Mouse (Mus musculus) midbrain, embryonic 13.5 days (tissue): ENCODE measurements around the gene Fggy. TPM values are rescaled to one million over a fixed set of nuclear protein-coding genes. Genes with fewer than 3 reads are reported as not detected.

Experiments used
- ATAC-seq: fragments of 200-750 bp; cut with Nextera tagmentation; 2 replicates; pipeline ENCODE4 v1.8.0; 2017; ENCODE audit warnings: mild to moderate bottlenecking, moderate TSS enrichment, moderate library complexity
- H3K27ac ChIP-seq: fragments of 300-500 bp; sonication (generic); 2 replicates; pipeline ENCODE4 v1.5.1; 2015; ENCODE audit warnings: inconsistent platforms, mild to moderate bottlenecking, moderate library complexity
- H3K27me3 ChIP-seq: fragments of 300-500 bp; sonication (generic); 2 replicates; pipeline ENCODE4 v1.6.1; 2015; ENCODE audit warnings: mild to moderate bottlenecking, inconsistent platforms
- H3K36me3 ChIP-seq: fragments of 300-500 bp; sonication (generic); 2 replicates; pipeline ENCODE4 v1.6.1; 2015; ENCODE audit warnings: mild to moderate bottlenecking, inconsistent platforms
- H3K4me1 ChIP-seq: fragments of 300-500 bp; sonication (generic); replicated peaks from 2 replicates; pipeline ENCODE4 v1.6.1; 2015; ENCODE audit warnings: inconsistent platforms
- H3K4me2 ChIP-seq: fragments of 300-500 bp; sonication (generic); replicated peaks from 2 replicates; pipeline ENCODE4 v1.6.1; 2015; ENCODE audit warnings: moderate library complexity, mild to moderate bottlenecking, inconsistent platforms
- H3K4me3 ChIP-seq: fragments of 300-500 bp; sonication (generic); replicated peaks from 2 replicates; pipeline ENCODE4 v1.5.1; 2015; ENCODE audit warnings: mild to moderate bottlenecking, inconsistent platforms
- H3K9ac ChIP-seq: fragments of 300-500 bp; sonication (generic); replicated peaks from 2 replicates; pipeline ENCODE4 v1.6.1; 2015; ENCODE audit warnings: mild to moderate bottlenecking, inconsistent platforms
- H3K9me3 ChIP-seq: fragments of 300-500 bp; sonication (generic); 2 replicates; pipeline ENCODE4 v1.6.1; 2016; ENCODE audit warnings: mild to moderate bottlenecking, inconsistent platforms
- WGBS: fragments of 180-500 bp; shearing (Covaris S2); methylation state at CpG from one replicate; pipeline ENCODE4 v1.1.7; 2015; 5-methylcytosine and 5-hydroxymethylcytosine counted together
- polyA plus RNA-seq: library from polyadenylated mRNA; unstranded; fragments of >200 nt; fragmentation: Nextera tagmentation; extraction: Ambion mirVana; gene quantifications from 2 replicates; pipeline ENCODE4 v1.2.1, GENCODE M21; 2015

The Fggy gene
- polyA plus RNA-seq, 1 experiment from 2014 or later, result 7.5 TPM

DNA sequence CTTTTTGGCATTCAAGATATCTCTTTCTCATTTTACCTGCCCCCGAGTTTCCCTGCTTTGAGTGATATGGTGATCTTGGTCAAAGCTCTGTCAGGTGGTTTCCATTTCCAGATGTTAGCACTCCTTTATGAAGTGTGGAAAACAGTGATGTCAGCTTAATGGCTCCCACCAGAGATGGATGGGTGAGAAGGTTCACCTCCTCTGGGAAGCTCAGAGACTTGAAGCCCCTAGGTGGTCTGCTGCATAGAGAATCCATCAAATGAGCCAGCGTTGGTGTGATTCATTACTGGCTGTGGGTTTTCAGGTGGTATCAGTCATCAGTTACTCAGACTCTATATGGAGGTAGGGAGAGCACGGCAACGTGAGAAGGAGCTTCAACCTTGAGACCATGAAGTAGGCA lies 44.5 kb downstream of the Fggy start:
- Histone ChIP-seq H3K9ac (no peak overlapping the region), H3K36me3 (no peaks in the 10 kb centered on the region), H3K27me3 (no peaks in the 10 kb centered on the region), H3K4me2 (no peak overlapping the region), H3K4me1 (no peaks in the 10 kb centered on the region), H3K4me3 (no peak overlapping the region), H3K9me3 (no peaks in the 10 kb centered on the region), H3K27ac (no peak overlapping the region)
- 91% methylated on average over 4 of the region's 4 CpGs for WGBS
- no peak for ATAC-seq

DNA sequence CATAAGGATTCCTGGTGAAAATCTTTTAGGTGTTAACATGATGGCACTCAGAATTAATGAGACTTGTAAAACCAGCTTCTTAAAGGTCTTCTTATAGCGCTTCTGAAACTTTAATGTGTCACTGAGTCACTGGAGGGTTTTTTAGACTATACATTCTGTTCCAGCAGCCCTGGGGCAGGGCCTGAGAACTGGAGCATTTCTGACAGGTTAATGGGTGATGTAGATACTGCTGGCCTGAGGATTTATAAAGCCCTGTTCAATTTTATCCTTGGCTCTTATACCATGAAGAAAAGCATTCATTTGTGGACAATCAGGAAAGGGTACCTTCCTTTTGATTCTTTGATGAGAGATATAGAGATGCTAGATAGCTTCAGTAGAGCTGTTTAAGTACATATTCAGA lies 45.9 kb downstream of the Fggy start:
- H3K27me3 ChIP-seq, result no peaks in the 10 kb centered on the region
- H3K4me2 ChIP-seq, result no peak overlapping the region
- no peak overlapping the region for H3K27ac ChIP-seq
- no peaks in the 10 kb centered on the region for H3K4me1 ChIP-seq
- no peaks in the 10 kb centered on the region for H3K9me3 ChIP-seq
- no peak overlapping the region for H3K9ac ChIP-seq
- no peak for ATAC-seq
- WGBS, result 88% methylated on average over 1 of the region's 1 CpGs
- H3K36me3 ChIP-seq, result no peaks in the 10 kb centered on the region
- no peak overlapping the region for H3K4me3 ChIP-seq

DNA sequence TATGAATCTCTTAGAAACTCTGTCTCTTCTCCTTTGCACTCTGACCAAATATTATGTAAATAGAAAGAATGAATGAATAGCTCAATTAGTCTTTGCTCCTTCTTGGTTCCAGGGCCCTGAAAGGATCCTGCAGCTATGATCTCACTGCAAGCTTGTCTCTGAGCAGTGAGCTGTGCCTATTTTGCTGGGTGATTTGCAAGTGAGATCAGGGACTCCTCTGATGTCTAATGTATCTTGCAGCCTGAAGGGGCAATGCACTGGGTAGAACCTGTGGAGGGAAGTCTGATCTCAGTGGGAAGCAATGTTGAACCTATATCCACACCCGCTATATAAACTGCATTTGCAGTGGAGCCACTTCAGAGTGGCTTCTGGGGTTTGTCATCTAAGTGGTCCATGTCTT lies 53.4 kb downstream of the Fggy start:
- no peak for ATAC-seq
- Histone ChIP-seq H3K27me3 (no peaks in the 10 kb centered on the region), H3K4me2 (no peak overlapping the region), H3K9ac (no peak overlapping the region), H3K4me3 (no peak overlapping the region), H3K4me1 (no peaks in the 10 kb centered on the region), H3K36me3 (no peaks in the 10 kb centered on the region), H3K27ac (no peak overlapping the region), H3K9me3 (no peaks in the 10 kb centered on the region)
- 88% methylated on average over 1 of the region's 1 CpGs for WGBS

DNA sequence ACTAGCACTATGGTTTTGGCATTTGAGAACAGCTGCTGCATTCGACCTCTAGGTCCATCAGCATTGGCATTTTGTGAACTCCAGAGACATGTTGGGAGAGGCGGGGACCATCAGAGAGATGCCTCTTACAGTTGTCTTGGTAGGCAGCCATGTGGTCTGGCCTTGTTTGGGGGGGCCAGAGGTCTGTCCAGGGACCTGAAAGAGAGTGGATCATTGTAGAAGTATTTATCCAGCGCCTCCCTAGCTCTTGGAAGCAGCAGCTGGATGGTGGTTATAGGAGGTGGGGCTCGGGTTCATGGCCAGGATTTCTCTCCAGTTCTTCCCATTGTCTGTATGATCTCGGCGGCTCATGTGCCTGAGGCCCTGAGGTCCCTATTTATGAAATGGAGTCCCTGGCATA lies 54.1 kb downstream of the Fggy start:
- ATAC-seq, result no peak
- WGBS, result 91% methylated on average over 6 of the region's 6 CpGs
- no peak overlapping the region for H3K9ac ChIP-seq
- H3K36me3 ChIP-seq, result no peaks in the 10 kb centered on the region
- H3K27me3 ChIP-seq, result no peaks in the 10 kb centered on the region
- H3K27ac ChIP-seq, result no peak overlapping the region
- no peaks in the 10 kb centered on the region for H3K9me3 ChIP-seq
- no peak overlapping the region for H3K4me2 ChIP-seq
- H3K4me1 ChIP-seq, result no peaks in the 10 kb centered on the region
- no peak overlapping the region for H3K4me3 ChIP-seq

DNA sequence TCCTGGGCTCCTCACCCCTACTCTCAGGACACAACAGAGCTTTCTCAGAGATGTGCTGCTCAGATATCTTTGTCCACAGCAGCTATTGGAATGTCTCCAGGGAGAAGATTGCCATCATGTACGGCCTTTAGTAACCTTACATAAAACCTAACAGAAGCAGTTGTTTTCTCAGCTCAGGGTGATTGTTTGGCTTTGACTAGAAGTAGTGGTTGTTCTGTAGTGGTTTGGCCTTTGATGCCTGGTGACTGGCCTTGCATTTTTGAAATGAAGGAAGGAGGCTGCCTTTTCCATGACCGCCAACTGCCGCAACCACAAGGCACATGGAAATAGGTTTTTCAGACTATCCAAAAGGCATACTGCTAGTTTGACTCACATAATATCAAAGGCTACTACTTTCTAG lies 63.7 kb downstream of the Fggy start:
- ATAC-seq, result no peak
- 92% methylated on average over 3 of the region's 3 CpGs for WGBS
- H3K4me2 ChIP-seq, result no peak overlapping the region
- H3K9ac ChIP-seq, result no peak overlapping the region
- no peaks in the 10 kb centered on the region for H3K9me3 ChIP-seq
- no peaks in the 10 kb centered on the region for H3K27me3 ChIP-seq
- H3K27ac ChIP-seq, result no peak overlapping the region
- no peaks in the 10 kb centered on the region for H3K4me1 ChIP-seq
- H3K4me3 ChIP-seq, result no peak overlapping the region
- H3K36me3 ChIP-seq, result no peaks in the 10 kb centered on the region

DNA sequence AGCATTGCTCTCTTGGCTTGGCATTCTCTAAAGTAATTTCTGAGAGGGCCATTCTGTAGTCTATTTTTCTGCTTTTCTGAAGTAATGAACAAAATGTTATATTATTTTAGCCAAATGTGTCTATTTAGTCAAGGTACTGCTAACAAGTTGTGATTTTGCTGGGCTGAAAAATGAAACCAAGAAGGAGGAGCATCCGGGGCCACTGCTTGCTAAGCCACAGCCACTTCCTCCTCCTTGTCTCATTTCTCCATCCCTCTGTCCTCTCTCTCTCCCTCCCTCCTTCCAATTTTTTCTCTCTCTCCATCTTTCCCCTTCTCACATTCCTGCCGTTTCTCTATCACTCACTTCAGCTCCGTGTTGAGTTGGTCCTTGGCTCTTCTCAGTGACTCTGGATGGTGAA lies 67.4 kb downstream of the Fggy start:
- no peaks in the 10 kb centered on the region for H3K9me3 ChIP-seq
- ATAC-seq, result no peak
- no peaks in the 10 kb centered on the region for H3K27me3 ChIP-seq
- H3K4me1 ChIP-seq, result no peaks in the 10 kb centered on the region
- H3K4me3 ChIP-seq, result no peak overlapping the region
- H3K27ac ChIP-seq, result no peak overlapping the region
- no peak overlapping the region for H3K4me2 ChIP-seq
- no peak overlapping the region for H3K9ac ChIP-seq
- 95% methylated on average over 3 of the region's 3 CpGs for WGBS
- H3K36me3 ChIP-seq, result no peaks in the 10 kb centered on the region

DNA sequence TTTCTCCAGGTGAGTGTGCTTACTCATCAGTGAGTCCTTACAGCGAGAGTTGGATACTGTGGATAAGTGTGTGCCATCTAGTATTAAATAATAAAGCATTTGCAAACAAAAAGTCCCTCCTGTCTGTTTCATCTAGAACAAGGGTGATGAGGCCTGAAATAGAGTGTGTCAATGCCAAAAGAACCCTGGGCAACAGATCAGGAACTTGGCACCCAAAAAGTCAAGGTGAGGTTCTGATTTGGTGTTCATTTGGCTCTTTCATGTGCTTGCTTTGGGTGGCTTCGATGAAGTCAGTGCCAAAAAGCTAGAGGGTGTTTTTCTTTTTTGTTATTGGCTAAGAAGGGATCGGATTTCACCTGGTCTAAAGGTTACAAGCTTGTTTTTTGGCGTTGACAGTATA lies 68.3 kb downstream of the Fggy start:
- Histone ChIP-seq H3K9ac (no peak overlapping the region), H3K27me3 (no peaks in the 10 kb centered on the region), H3K4me1 (no peaks in the 10 kb centered on the region), H3K27ac (no peak overlapping the region), H3K9me3 (no peaks in the 10 kb centered on the region), H3K4me2 (no peak overlapping the region), H3K36me3 (no peaks in the 10 kb centered on the region), H3K4me3 (no peak overlapping the region)
- ATAC-seq, result no peak
- 83% methylated on average over 4 of the region's 4 CpGs for WGBS

DNA sequence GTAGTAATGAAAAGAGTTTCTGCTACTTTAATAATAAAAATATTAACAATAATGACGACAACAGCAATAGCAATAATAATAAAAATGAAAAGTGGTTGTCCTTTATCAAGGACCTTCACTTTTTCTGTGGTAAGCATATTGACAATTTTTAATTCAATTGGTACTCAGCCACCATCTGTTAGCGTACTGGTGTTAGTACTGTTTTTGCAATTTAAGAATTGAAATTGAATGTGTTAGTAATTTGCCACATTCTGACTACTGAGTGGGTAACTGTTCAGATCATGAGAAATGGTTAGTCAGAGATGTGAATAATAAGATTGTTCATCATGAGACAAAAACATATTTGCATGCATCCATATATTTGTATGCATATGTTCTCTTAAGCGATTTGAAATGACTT lies 68.9 kb downstream of the Fggy start:
- Histone ChIP-seq H3K9me3 (no peaks in the 10 kb centered on the region), H3K9ac (no peak overlapping the region), H3K36me3 (no peaks in the 10 kb centered on the region), H3K4me3 (no peak overlapping the region), H3K27me3 (no peaks in the 10 kb centered on the region), H3K4me2 (no peak overlapping the region), H3K4me1 (no peaks in the 10 kb centered on the region), H3K27ac (no peak overlapping the region)
- ATAC-seq, result no peak
- 92% methylated on average over 3 of the region's 3 CpGs for WGBS

DNA sequence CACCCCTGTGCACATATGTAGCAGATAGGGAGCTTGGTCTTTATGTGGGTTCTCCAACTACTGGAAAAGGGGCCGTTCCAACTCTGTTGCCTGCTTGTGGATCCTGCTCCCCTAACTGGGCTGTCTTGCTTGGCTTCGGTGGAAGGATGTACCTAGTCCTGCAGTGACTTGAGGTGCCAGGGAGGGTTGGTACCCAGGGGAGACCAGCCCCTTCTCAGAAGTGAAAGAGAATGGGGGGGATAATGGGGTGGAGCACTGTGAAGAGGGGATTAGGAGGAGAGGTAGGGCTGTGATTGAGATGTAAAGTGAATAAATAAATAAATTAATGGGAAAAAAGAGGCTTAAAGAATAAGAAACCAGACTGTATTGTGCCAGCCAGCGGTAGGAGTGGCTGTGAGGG lies 77.6 kb downstream of the Fggy start:
- Histone ChIP-seq H3K9ac (no peak overlapping the region), H3K4me1 (peaks cover 11% of the 10 kb centered on the region; the same call in 1 of the 2 replicates), H3K36me3 (no peaks in the 10 kb centered on the region), H3K4me2 (no peak overlapping the region), H3K27me3 (no peaks in the 10 kb centered on the region), H3K4me3 (no peak overlapping the region), H3K27ac (no peak overlapping the region), H3K9me3 (no peaks in the 10 kb centered on the region)
- WGBS, result 52% methylated on average over 3 of the region's 3 CpGs
- ATAC-seq, result peak; percentile 62; the same call in 1 of the 2 replicates

DNA sequence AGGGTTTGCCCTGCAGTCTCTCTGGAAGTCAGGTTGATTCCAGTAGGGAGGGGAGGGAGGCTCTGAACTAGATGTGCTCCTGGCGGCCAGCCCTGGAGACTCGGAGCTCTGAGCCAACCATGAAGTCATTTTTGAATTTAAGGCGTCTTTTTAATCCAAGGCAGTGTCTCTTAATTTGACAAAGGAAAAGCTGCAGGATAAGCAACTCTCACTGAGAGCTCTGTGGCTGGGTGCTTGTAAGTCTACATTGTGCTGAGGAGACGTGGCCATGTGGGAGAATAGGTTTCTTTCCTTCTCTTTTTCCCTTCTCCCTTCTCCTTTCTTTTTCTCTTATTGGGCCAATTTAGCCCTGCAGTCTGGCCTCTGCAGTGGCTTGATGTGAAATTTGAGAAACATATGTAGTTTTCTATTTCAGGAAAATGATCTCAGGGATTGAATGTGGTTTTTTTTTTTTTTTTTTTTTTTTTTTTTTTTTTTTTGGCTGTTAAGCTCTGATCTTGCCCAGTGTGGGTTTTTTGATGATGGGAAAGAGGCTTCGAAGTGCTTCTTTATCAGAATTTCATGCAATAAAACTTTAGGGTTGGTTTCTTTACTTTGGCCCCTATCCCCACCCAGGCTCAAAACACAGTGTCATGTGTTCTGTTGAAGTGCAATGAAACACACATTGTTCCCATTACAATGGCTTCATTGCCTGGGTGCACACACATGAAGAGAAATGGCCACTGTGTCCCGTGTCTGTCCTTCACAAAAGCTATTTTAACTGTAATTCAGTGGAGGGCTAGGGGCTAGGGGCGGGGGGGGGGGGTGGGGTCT lies 79.8 kb downstream of the Fggy start:
- no peaks in the 10 kb centered on the region for H3K9me3 ChIP-seq
- H3K27ac ChIP-seq, result no peak overlapping the region
- no peaks in the 10 kb centered on the region for H3K27me3 ChIP-seq
- no peaks in the 10 kb centered on the region for H3K36me3 ChIP-seq
- peak; percentile 50; the same call in 1 of the 2 replicates for ATAC-seq
- peaks cover 11% of the 10 kb centered on the region; the same call in 1 of the 2 replicates for H3K4me1 ChIP-seq
- 25% methylated on average over 7 of the region's 7 CpGs for WGBS
- H3K4me3 ChIP-seq, result no peak overlapping the region
- no peak overlapping the region for H3K9ac ChIP-seq
- H3K4me2 ChIP-seq, result no peak overlapping the region

DNA sequence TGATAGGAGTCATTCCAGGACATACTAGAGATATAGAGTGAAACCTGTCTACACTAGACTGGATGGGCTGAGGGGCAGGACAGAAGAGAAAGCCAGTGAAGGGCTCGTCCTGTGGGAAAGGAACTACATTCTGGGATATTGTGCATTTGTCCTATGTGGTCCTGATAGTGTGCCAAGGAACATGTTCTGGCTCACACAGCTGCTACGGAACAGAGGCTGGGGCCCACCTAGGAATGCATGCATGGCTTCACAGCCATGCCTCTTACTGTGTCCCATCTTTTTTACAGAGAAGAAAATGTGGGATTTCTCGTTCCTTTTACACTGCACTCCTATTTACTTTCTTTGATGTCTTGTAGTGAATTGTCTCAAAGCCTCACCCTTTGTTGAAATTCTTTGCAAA lies 80.8 kb downstream of the Fggy start:
- H3K36me3 ChIP-seq, result no peaks in the 10 kb centered on the region
- ATAC-seq, result no peak
- no peak overlapping the region for H3K9ac ChIP-seq
- H3K9me3 ChIP-seq, result no peaks in the 10 kb centered on the region
- no peak overlapping the region for H3K27ac ChIP-seq
- H3K27me3 ChIP-seq, result no peaks in the 10 kb centered on the region
- H3K4me1 ChIP-seq, result peaks cover 11% of the 10 kb centered on the region; the same call in 1 of the 2 replicates
- WGBS, result 57% methylated on average over 3 of the region's 3 CpGs
- no peak overlapping the region for H3K4me3 ChIP-seq
- H3K4me2 ChIP-seq, result no peak overlapping the region

DNA sequence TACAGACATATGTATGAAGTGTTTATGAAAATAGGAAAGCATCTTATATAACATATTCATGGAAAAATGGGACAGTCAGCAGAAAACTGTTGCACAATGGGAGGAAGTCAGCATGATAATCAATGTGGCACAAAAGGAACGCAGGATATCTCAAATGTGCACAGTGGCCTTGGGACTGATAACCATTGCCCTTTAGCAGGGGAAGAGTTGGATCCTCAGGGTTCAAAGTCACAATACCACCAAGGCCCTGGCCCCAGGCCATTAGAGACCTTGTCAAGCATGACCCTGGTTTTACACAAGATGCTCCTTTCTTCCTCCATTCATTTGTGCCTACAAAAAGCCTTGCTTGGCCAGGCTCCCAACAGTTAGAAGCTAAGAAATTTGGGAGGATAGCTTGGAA lies 83.5 kb downstream of the Fggy start:
- H3K4me1 ChIP-seq, result peaks cover 16% of the 10 kb centered on the region
- no peaks in the 10 kb centered on the region for H3K9me3 ChIP-seq
- 83% methylated on average over 1 of the region's 1 CpGs for WGBS
- no peak overlapping the region for H3K4me2 ChIP-seq
- H3K36me3 ChIP-seq, result no peaks in the 10 kb centered on the region
- no peak overlapping the region for H3K9ac ChIP-seq
- no peak overlapping the region for H3K27ac ChIP-seq
- H3K4me3 ChIP-seq, result no peak overlapping the region
- no peaks in the 10 kb centered on the region for H3K27me3 ChIP-seq
- ATAC-seq, result no peak

DNA sequence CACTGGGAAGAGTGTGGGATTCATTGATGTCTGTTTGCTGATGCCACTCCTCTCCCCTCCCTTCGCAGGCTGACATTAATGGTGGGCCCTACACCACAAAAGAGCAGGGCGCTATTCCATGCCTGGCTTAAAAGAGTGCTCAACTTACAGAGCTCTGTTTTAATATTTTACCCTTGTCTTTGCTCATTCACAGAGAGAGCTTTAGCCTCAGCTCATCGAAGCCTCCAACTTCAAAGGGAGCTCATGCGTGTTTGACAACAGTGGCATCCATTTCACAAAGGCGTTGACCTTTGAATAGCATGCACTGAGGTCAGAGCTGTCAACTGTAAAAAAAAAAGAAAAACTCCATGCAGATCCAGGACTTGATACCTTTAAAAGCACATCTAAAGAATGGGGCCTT lies 86.7 kb downstream of the Fggy start:
- WGBS, result 18% methylated on average over 5 of the region's 5 CpGs
- H3K9me3 ChIP-seq, result no peaks in the 10 kb centered on the region
- no peak for ATAC-seq
- no peaks in the 10 kb centered on the region for H3K27me3 ChIP-seq
- H3K4me3 ChIP-seq, result no peak overlapping the region
- no peak overlapping the region for H3K9ac ChIP-seq
- peaks cover 5% of the 10 kb centered on the region; the same call in 1 of the 2 replicates for H3K4me1 ChIP-seq
- H3K4me2 ChIP-seq, result no peak overlapping the region
- H3K36me3 ChIP-seq, result no peaks in the 10 kb centered on the region
- no peak overlapping the region for H3K27ac ChIP-seq
